Mouse (Mus musculus) frontal cortex, postnatal 36 days (tissue): ENCODE results near the gene Rabepk.
"Not testable (repeated sequence)": the region's sequence is repeated elsewhere in the genome, so short reads cannot be mapped to it uniquely, and the experiment has no call there.

Source experiments
- DNase-seq, 2 experiments: peaks; one replicate each; pipeline ENCODE4 v3.0.0; 2022; ENCODE audit warnings: low spot score in 2 of 2

Gene Rabepk

GRCm38 (mm10) chr2:34804172-34804571, 4.5 kb upstream of the Rabepk start:
- DNase-seq: no peak

DNA sequence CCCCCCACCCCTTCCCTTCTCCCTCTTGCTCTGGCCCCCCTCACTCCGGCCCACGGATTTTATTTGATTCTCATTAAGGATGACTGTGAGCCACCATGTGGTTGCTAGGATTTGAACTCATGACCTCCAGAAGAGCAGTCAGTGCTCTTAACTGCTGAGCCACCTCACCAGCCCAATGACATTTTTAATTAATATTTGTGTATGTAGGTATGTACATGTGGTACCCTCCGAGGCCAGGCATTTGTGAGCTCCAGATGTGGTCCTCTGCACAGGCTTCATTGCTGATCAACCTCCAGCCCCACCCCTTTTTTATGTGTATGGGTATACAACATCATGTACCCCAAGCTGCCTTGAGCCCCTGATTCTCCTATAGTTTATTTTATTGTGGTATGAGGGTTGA, 4.0 kb upstream of the Rabepk start:
- DNase-seq: no peak

GRCm38 (mm10) chr2:34802565-34803245, 3.0 kb upstream of the Rabepk start:
- peak; percentile 26 to 29 for DNase-seq

DNA sequence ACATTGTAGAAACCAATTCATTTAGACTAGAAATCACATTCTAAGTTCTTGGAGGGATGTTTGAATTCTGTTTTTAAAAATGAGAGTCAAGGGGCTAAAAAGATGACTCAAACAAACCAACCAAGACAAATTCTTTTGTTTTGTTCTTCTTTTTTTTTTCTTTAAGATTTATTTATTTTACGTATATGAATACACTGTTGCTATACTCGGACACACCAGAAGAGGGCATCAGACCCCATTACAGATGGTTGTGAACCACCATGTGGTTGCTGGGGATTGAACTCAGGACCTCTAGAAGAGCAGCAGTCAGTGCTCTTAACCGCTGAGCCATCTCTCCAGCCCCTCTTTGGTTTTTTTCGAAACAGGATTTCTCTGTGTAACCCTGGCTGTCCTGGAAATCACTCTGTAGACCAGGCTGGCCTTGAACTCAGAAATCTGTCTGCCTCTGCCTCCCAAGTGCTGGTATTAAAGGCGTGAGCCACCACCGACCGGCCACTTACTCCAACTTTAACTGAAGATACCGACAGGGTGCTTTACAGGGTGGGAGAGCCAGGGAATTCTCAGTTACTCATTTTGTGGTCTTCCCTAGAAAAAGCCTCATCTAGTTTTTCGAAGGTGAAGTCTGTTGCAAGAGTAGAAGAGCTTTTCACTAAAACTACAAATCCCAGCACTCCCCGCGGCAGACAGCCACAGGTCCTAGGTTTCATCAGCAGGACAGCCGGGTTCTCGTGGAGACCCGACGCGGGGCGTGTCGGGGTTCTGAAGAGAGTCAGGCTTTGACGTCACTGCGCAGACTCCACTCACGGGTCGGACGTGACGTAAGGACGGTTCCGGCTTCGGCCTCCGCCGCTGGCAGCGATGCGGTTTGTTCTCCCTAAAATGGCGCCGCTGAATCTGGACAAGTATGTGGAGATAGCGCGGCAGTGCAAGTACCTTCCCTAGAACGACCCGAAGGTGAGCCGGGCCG, 2.1 kb upstream of the Rabepk start:
- peak; percentile 96 to 99 for DNase-seq

GRCm38 (mm10) chr2:34800371-34800770, 659 bp upstream of the Rabepk start:
- DNase-seq: no peak

DNA sequence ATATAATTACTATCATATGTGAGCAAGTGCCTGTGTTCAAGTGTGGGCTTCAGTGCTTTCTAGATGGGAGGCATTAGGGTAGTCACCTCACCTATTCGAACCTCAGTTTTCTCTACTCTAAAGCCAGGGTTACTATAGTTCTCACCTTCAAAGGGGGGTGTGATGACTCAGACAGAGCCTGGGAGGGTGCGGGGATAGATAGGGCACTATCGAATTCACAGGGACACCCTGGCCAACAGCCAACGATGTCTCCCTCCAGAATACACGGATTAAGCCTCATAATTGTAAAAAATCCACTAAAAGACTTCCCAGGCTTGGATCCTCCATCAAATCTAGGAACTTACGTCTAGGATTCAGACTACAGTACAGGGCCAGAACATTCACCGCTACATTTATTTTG, 4.3 kb downstream of the Rabepk start:
- DNase-seq: no peak

- no peak for DNase-seq
Observed at GRCm38 (mm10) chr2:34794511-34794910, 5.2 kb downstream of the Rabepk start.

DNA sequence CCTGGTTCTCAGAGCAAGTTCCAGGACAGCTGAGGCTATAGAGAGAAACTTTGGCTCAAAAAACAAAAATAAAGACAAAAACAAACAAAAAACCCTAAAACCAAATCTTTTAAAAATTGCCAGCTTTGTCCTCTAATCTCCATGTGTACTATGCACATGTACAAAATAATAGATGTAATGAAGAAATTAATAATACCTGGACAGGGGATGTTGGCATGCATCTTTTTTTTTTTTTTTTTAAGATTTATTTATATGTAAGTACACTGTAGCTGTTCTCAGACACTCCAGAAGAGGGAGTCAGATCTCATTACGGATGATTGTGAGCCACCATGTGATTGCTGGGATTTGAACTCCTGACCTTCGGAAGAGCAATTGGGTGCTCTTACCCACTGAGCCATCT, 7.2 kb downstream of the Rabepk start:
- DNase-seq: not testable (repeated sequence)

DNA sequence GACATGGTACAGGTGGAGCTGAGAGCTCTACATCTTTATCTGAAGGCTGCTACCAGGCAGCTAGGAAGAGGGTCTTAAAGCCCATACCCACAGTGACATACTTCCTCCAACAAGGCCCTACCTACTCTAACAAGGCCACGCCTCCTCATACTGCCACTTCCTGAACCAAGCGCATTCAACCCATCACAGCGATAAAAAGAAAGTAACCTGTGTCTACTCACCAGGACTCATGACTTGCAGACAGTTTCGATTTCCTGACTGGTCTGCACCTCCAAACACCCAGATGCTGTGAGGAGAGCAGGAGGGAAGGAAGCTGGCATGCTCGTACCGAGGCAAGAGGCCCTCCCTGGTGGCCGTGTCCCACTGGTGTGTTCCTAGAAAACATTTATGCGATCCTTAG, 9.4 kb downstream of the Rabepk start:
- DNase-seq: no peak

GRCm38 (mm10) chr2:34784085-34784484, 15.6 kb downstream of the Rabepk start:
- peak in 1 of 2 experiments; percentile 33 for DNase-seq

DNA sequence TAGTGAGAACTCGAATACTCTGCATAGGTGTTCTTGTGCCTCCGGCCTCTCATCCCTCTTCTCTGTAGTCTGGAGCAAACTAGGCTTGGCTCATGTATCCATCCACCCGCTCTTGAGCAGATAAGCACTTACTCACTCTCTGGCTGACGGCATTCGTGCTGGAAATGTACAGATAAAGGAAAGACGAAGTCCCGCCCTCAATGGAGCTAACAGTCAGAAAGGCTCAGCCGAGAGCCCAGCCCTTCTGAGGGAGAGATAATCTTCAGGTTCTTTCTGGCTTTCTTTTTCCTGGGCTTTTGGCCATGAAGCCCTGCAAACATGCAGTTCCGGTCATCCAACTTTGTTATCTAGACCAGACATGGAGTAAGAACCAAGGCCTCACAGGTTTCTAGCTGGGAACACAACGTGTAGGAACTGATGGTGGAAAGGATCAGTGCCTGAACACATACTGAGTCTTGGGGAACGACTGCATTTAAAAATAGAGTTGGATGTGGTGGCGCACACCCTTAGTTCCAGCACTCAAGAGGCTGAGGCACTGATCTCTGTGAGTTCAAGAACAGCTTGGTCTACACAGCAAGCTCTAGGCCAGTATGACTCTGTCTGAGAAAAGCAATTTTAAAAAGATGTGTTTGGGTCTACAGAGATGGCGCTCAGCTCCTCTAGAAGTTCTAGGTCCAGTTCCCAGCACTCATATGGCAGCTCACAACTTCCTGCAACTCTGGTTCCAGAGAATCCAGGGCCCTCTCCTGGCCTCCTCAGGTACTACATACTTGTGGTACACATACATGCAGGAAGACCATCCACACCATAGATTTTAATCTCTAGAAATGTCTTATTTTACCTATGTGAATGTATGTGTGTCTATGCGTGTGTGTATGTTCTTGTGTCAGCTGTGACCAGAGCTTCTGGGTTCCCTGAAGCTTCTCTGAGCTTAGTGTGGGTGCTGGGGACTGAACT, 16.4 kb downstream of the Rabepk start:
- no peak for DNase-seq

- no peak for DNase-seq
Observed at GRCm38 (mm10) chr2:34777237-34777868, 22.4 kb downstream of the Rabepk start.

DNA sequence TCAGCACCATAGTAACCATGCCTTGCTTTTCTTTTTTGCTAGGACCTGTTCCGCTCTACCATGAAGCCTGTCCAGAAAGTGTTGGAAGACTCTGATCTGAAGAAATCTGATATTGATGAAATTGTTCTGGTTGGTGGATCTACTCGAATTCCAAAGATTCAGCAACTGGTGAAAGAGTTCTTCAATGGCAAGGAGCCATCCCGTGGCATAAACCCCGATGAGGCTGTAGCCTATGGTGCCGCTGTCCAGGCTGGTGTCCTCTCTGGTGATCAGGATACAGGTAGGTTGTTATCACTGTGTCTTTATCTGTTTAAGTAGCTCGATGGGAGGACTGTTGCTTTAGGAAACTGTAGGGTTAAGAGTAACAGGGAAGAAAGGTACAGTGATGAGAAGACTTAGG, 25.2 kb downstream of the Rabepk start:
- no peak for DNase-seq

GRCm38 (mm10) chr2:34773673-34774072, 26.0 kb downstream of the Rabepk start:
- DNase-seq: no peak

DNA sequence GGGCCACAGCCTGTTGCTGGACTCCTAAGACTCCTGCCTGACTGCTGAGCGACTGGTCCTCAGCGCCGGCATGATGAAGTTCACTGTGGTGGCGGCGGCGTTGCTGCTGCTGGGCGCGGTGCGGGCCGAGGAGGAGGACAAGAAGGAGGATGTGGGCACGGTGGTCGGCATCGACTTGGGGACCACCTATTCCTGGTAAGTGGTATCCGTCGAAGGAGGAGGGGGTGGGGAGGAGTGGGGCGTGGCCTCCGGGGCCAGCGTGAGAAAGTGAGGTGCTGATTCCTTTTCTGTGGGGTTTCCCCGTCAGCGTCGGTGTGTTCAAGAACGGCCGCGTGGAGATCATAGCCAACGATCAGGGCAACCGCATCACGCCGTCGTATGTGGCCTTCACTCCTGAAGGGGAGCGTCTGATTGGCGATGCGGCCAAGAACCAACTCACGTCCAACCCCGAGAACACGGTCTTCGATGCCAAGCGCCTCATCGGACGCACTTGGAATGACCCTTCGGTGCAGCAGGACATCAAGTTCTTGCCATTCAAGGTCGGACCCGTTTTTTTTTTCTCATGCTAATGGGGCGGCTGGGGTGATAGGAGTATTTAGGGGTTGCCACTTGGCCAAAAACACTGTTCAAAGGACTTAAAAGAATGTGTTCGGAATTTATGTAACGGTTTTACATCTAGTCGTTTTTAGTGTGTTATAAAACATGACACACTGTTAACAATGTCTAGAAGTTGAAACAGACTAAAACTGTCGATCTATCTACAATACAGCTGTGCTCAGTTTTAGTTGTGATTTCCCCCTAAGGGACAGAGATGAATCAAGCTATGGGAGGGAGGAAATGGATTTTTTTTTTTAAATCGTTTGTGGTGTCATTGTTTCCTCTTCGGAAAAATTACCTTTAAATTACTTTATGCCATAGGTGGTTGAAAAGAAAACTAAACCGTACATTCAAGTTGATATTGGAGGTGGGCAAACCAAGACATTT, 27.2 kb downstream of the Rabepk start:
- no peak for DNase-seq

DNA sequence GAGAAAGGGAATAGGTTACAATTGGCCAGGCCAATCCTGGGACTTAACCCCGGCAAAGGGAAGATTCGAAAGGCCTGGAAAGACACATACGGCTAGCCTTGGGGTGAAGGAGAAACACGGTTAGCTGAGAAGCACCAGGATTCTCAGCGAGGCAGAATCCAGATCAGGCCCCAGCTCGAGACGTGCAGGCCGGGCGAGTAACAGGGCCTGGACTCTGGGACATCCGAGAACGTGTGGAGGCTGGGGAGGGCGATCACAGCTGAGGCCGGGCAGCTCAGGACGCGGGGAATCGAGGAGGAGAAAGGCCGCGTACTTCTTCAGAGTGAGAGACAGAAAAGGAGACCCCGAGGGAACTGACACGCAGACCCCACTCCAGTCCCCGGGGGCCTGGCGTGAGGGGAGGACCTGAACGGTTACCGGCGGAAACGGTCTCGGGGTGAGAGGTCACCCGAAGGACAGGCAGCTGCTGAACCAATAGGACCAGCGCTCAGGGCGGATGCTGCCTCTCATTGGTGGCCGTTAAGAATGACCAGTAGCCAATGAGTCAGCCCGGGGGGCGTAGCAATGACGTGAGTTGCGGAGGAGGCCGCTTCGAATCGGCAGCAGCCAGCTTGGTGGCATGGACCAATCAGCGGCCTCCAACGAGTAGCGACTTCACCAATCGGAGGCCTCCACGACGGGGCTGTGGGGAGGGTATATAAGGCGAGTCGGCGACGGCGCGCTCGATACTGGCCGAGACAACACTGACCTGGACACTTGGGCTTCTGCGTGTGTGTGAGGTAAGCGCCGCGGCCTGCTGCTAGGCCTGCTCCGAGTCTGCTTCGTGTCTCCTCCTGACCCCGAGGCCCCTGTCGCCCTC, 28.1 kb downstream of the Rabepk start, which contains the start of gene Hspa5:
Hspa5 (plus strand) TSS at position 603 of the 859 bp plus-strand sequence.
- DNase-seq: peak; percentile 99 to 100

- DNase-seq: no peak
Observed at GRCm38 (mm10) chr2:34770951-34771350, 28.8 kb downstream of the Rabepk start.

GRCm38 (mm10) chr2:34770049-34770448, 29.7 kb downstream of the Rabepk start:
- DNase-seq: no peak

- no peak for DNase-seq
Observed at GRCm38 (mm10) chr2:34764801-34765200, 34.9 kb downstream of the Rabepk start.
